ENCODE assay signal across 9 mouse cellular contexts in the genomic region with DNA sequence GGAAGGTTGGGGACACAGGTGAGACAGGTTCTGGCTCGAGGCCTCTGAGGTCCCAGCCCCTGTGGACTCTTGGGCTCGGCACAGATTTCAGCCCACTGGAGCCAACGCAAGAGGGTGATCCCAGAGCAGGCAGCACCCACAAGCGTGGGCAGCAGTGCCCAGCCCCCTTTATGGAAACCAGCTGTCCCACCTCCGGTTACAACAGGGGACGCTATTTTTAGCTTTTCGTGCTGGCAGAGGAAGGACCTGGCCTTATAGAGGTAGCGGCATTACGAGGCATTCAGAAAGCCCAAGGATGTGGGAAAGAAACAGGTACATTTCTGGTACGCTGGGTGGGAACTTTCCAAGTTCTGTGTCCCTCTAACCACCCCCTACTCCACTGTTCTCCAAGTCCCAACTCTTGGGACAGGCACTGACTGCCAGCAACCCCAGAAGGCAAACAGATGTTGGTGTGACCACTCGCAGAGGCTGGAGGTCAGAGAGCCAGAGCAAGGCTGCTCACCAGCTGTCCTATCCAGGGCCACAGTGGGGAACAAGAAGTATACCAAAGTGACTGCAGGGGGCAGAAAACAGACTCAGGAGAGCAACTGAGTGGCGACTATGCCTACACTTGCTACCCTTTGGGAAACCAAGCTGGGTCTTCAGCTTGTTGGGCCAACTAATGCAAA.
DNase-seq lines count a peak whose midpoint lies in the region; ATAC-seq and TF ChIP-seq lines count a peak whose summit lies in the region.
"Had no signal": no experiment of that assay in that cellular context is flagged by ENCODE, and none has a peak within 500 bp of the region (broad histone marks: within the 10 kb centered on the region; RNA-seq: fewer than 3 reads in every experiment).

No protein-coding gene starts in this region.

- H3K36me3 ChIP-seq in liver, postnatal 0 days (replicated peaks; ENCODE audit: insufficient read depth, low read length): peaks cover 26% of the 10 kb centered on the region
- H3K36me3 ChIP-seq in liver, embryonic 12.5 days: peaks cover 34% of the 10 kb centered on the region
- H3K36me3 ChIP-seq in limb, embryonic 15.5 days: peaks cover 5% of the 10 kb centered on the region; the same call in 1 of the 2 replicates

- ATAC-seq in liver, postnatal 0 days: no peak
- no peak for ATAC-seq in liver, embryonic 12.5 days
- no peak for ATAC-seq in limb, embryonic 15.5 days (ENCODE audit: insufficient number of reproducible peaks, low FRiP score, low TSS enrichment, low read depth)
- ATAC-seq in monocyte, adult 5-6 weeks (replicated peaks; ENCODE audit: insufficient number of reproducible peaks, low FRiP score, low TSS enrichment, poor library complexity, severe bottlenecking): no peak
- ATAC-seq: inflammation-experienced regulatory T-cells, adult 6 months had no signal

- peak; percentile 42 for TF ChIP-seq CTCF in liver, postnatal 0 days (IDR thresholded peaks at IDR 0.05; ENCODE audit: low read depth)

- no peak overlapping the region for H3K4me2 ChIP-seq in liver, postnatal 0 days (ENCODE audit: low read depth, low read length)
- H3K4me2 ChIP-seq in liver, embryonic 12.5 days: no peak overlapping the region
- H3K4me2 ChIP-seq in limb, embryonic 15.5 days: no peak overlapping the region

- H3K27me3 ChIP-seq in liver, postnatal 0 days (ENCODE audit: insufficient read depth, low read length): no peaks in the 10 kb centered on the region
- H3K27me3 ChIP-seq in liver, embryonic 12.5 days (replicated peaks): no peaks in the 10 kb centered on the region
- H3K27me3 ChIP-seq in limb, embryonic 15.5 days: no peaks in the 10 kb centered on the region

- WGBS in liver, postnatal 0 days (ENCODE audit: insufficient replicate concordance): 79% methylated on average over 12 of the region's 12 CpGs
- WGBS in liver, embryonic 12.5 days (ENCODE audit: insufficient replicate concordance): 72% methylated on average over 12 of the region's 12 CpGs
- WGBS in limb, embryonic 15.5 days: 36% methylated on average over 12 of the region's 12 CpGs

- TF ChIP-seq EP300 in liver, postnatal 0 days (IDR thresholded peaks at IDR 0.05; ENCODE audit: low read depth): no peak

- H3K9me3 ChIP-seq in liver, postnatal 0 days (ENCODE audit: low read length): no peaks in the 10 kb centered on the region
- H3K9me3 ChIP-seq in liver, embryonic 12.5 days (replicated peaks): no peaks in the 10 kb centered on the region
- H3K9me3 ChIP-seq in limb, embryonic 15.5 days: no peaks in the 10 kb centered on the region

- no peaks in the 10 kb centered on the region for H3K4me1 ChIP-seq in liver, postnatal 0 days (ENCODE audit: insufficient read depth)
- no peaks in the 10 kb centered on the region for H3K4me1 ChIP-seq in liver, embryonic 12.5 days
- H3K4me1 ChIP-seq in limb, embryonic 15.5 days: peaks cover 35% of the 10 kb centered on the region

- no peak overlapping the region for H3K9ac ChIP-seq in liver, postnatal 0 days (replicated peaks)
- H3K9ac ChIP-seq in liver, embryonic 12.5 days: no peak overlapping the region
- no peak overlapping the region for H3K9ac ChIP-seq in limb, embryonic 15.5 days

- H3K27ac ChIP-seq in liver, postnatal 0 days (ENCODE audit: low read depth): no peak overlapping the region
- no peak overlapping the region for H3K27ac ChIP-seq in liver, embryonic 12.5 days
- H3K27ac ChIP-seq in limb, embryonic 15.5 days: peak overlapping the region; percentile 43

- no peak for DNase-seq in liver, postnatal 0 days
- peak; percentile 52 for DNase-seq in embryo, embryonic 11 days
- DNase-seq in heart, adult 8-10 months (ENCODE audit: low spot score): peak; percentile 41
- DNase-seq in right cerebral cortex, adult 2 months (ENCODE audit: low spot score in 2 of 2): no peak
- no peak for DNase-seq in cerebellum, adult 18-20 months

- H3K4me3 ChIP-seq in liver, postnatal 0 days (ENCODE audit: low read depth, low read length): no peak overlapping the region
- no peak overlapping the region for H3K4me3 ChIP-seq in liver, embryonic 12.5 days
- no peak overlapping the region for H3K4me3 ChIP-seq in limb, embryonic 15.5 days

Comparison
In these comparisons a context has a peak if more than half of its experiments do, and no peak if none do; other contexts are left out.
1. DNase-seq: peak in embryo, embryonic 11 days (single experiment) and heart, adult 8-10 months (single experiment); none in liver, postnatal 0 days (single experiment), right cerebral cortex, adult 2 months (0 of 2) and cerebellum, adult 18-20 months (0 of 2).